In genomic region chr7:79268897-79269296, GRCm38 (mm10) we compare ENCODE assay signal across 21 mouse cellular contexts. TPM values are rescaled to one million over a fixed set of nuclear protein-coding genes. Genes with fewer than 3 reads are reported as not detected.
DNase-seq lines count a peak whose midpoint lies in the region; ATAC-seq and TF ChIP-seq lines count a peak whose summit lies in the region.
"Had no signal": no experiment of that assay in that cellular context is flagged by ENCODE, and none has a peak within 500 bp of the region (broad histone marks: within the 10 kb centered on the region; RNA-seq: fewer than 3 reads in every experiment).

No protein-coding gene starts in this region.

- no peaks in the 10 kb centered on the region for H3K36me3 ChIP-seq in heart, embryonic 13.5 days
- no peaks in the 10 kb centered on the region for H3K36me3 ChIP-seq in intestine, embryonic 15.5 days
- no peaks in the 10 kb centered on the region for H3K36me3 ChIP-seq in liver, embryonic 12.5 days
- H3K36me3 ChIP-seq in small intestine, adult 2 months (ENCODE audit: control insufficient read depth, insufficient read depth, low read length), result no peaks in the 10 kb centered on the region
- H3K36me3 ChIP-seq: embryonic facial prominence, embryonic 12.5 days; heart, embryonic 15.5 days; midbrain, embryonic 12.5 days had no signal

- H3K4me2 ChIP-seq in heart, embryonic 13.5 days, result no peak overlapping the region
- H3K4me2 ChIP-seq in intestine, embryonic 15.5 days (replicated peaks), result no peak overlapping the region
- H3K4me2 ChIP-seq in liver, embryonic 12.5 days, result peak overlapping the region; percentile 71
- H3K4me2 ChIP-seq: embryonic facial prominence, embryonic 12.5 days; heart, embryonic 15.5 days; midbrain, embryonic 12.5 days had no signal

- no peak for TF ChIP-seq CTCF in small intestine, adult 2 months (IDR thresholded peaks at IDR 0.05; ENCODE audit: extremely low read depth, insufficient read length, insufficient replicate concordance, low read depth, low read length)

- 91% methylated on average over 8 of the region's 8 CpGs for WGBS in heart, embryonic 13.5 days
- 90% methylated on average over 8 of the region's 8 CpGs for WGBS in intestine, embryonic 15.5 days
- 80% methylated on average over 8 of the region's 8 CpGs for WGBS in liver, embryonic 12.5 days (ENCODE audit: insufficient replicate concordance)
- 90% methylated on average over 8 of the region's 8 CpGs for WGBS in small intestine, adult 2 months

- DNase-seq in heart, postnatal 10 days, result no peak
- no peak for DNase-seq in lung, postnatal 25 days (ENCODE audit: low spot score)
- no peak for DNase-seq in thymus, postnatal 0 days (ENCODE audit: low spot score)
- DNase-seq: adrenal gland, postnatal 10 days; cerebellum, adult 2 months; cerebellum, postnatal 25 days; gastrocnemius, postnatal 10 days; kidney, adult 18-20 months had no signal

- H3K27ac ChIP-seq in heart, embryonic 13.5 days (replicated peaks), result peak overlapping the region; percentile 29; the same call in 1 of the 2 replicates
- H3K27ac ChIP-seq in intestine, embryonic 15.5 days, result peak overlapping the region; percentile 49
- H3K27ac ChIP-seq in liver, embryonic 12.5 days, result peak overlapping the region; percentile 91
- peak overlapping the region; percentile 17; the same call in 1 of the 2 replicates for H3K27ac ChIP-seq in small intestine, adult 2 months (ENCODE audit: insufficient read depth, low read depth, low read length)
- H3K27ac ChIP-seq: embryonic facial prominence, embryonic 12.5 days; heart, embryonic 15.5 days; hindbrain, postnatal 0 days; kidney, postnatal 0 days; left cerebral cortex, adult 2 months; midbrain, embryonic 12.5 days; stomach, postnatal 0 days had no signal

- peaks cover 31% of the 10 kb centered on the region for H3K4me1 ChIP-seq in heart, embryonic 13.5 days
- H3K4me1 ChIP-seq in intestine, embryonic 15.5 days (replicated peaks), result peaks cover 13% of the 10 kb centered on the region
- H3K4me1 ChIP-seq in liver, embryonic 12.5 days, result peaks cover 68% of the 10 kb centered on the region
- peaks cover 28% of the 10 kb centered on the region for H3K4me1 ChIP-seq in small intestine, adult 2 months (ENCODE audit: control insufficient read depth, insufficient read depth, insufficient read length, low read length)

- intact Hi-C loops in heart, postnatal 10 days (cut with DNase I), result no loop called here

- no peaks in the 10 kb centered on the region for H3K9me3 ChIP-seq in heart, embryonic 13.5 days
- H3K9me3 ChIP-seq in intestine, embryonic 15.5 days, result no peaks in the 10 kb centered on the region
- H3K9me3 ChIP-seq in liver, embryonic 12.5 days (replicated peaks), result no peaks in the 10 kb centered on the region
- H3K9me3 ChIP-seq: embryonic facial prominence, embryonic 12.5 days; heart, embryonic 15.5 days; midbrain, embryonic 12.5 days had no signal

- TF ChIP-seq POLR2A in small intestine, adult 2 months (IDR thresholded peaks at IDR 0.05; ENCODE audit: low read depth, low read length), result no peak

- ATAC-seq in heart, embryonic 13.5 days (ENCODE audit: extremely low read depth, insufficient number of reproducible peaks, low FRiP score, low TSS enrichment), result no peak
- ATAC-seq in intestine, embryonic 15.5 days, result no peak
- ATAC-seq in liver, embryonic 12.5 days, result no peak
- ATAC-seq: forebrain, embryonic 16.5 days; hindbrain, postnatal 0 days; lung, postnatal 0 days had no signal

- no peak overlapping the region for H3K4me3 ChIP-seq in heart, embryonic 13.5 days
- no peak overlapping the region for H3K4me3 ChIP-seq in intestine, embryonic 15.5 days (replicated peaks)
- 0 out of 2 replicates have a peak overlapping the region, but pooled peaks have one; percentile 4 for H3K4me3 ChIP-seq in liver, embryonic 12.5 days
- no peak overlapping the region for H3K4me3 ChIP-seq in small intestine, adult 2 months (ENCODE audit: low read depth, low read length)
- H3K4me3 ChIP-seq: embryonic facial prominence, embryonic 12.5 days; heart, embryonic 15.5 days; left cerebral cortex, adult 2 months; midbrain, embryonic 12.5 days had no signal

- H3K27me3 ChIP-seq in heart, embryonic 13.5 days (replicated peaks), result no peaks in the 10 kb centered on the region
- no peaks in the 10 kb centered on the region for H3K27me3 ChIP-seq in intestine, embryonic 15.5 days (replicated peaks)
- H3K27me3 ChIP-seq in liver, embryonic 12.5 days (replicated peaks), result no peaks in the 10 kb centered on the region
- no peaks in the 10 kb centered on the region for H3K27me3 ChIP-seq in small intestine, adult 2 months (ENCODE audit: control insufficient read depth, insufficient read depth, low read length)
- H3K27me3 ChIP-seq: embryonic facial prominence, embryonic 12.5 days; heart, embryonic 15.5 days had no signal

- H3K9ac ChIP-seq in heart, embryonic 13.5 days, result no peak overlapping the region
- H3K9ac ChIP-seq in intestine, embryonic 15.5 days, result no peak overlapping the region
- peak overlapping the region; percentile 59 for H3K9ac ChIP-seq in liver, embryonic 12.5 days
- H3K9ac ChIP-seq: embryonic facial prominence, embryonic 12.5 days; heart, embryonic 15.5 days; midbrain, embryonic 12.5 days had no signal

RNA-seq across cellular contexts. Expression of gene Abhd2, which starts 4.1 kb away (rescaled TPM):
- 4.0 and 4.3 TPM in 2 replicates for polyA plus RNA-seq in heart, embryonic 13.5 days (2015; fragmentation: Nextera tagmentation; extraction: Ambion mirVana)
- total RNA-seq in heart, postnatal 10 days (2021), result 10 to 100 TPM; 40.0 to 45.2 TPM
- polyA plus RNA-seq in intestine, embryonic 15.5 days (2015; fragmentation: Nextera tagmentation; extraction: Ambion mirVana), result 14.3 and 16.3 TPM in 2 replicates
- polyA plus RNA-seq in liver, embryonic 12.5 days (2016; fragmentation: Nextera tagmentation; extraction: Ambion mirVana), result 9.6 and 10.5 TPM in 2 replicates
- polyA plus RNA-seq in small intestine, adult 2 months (2012; rRNA removed), result 40.6 and 103 TPM in 2 replicates
- polyA plus RNA-seq in thymus, postnatal 0 days (2015; fragmentation: Nextera tagmentation; extraction: Ambion mirVana), result 14.8 and 15.9 TPM in 2 replicates

Comparison
In these comparisons a context has a peak if more than half of its experiments do, and no peak if none do; other contexts are left out.
1. H3K27ac ChIP-seq: peak in every context shown above with its lines; median percentile 91 in liver, embryonic 12.5 days; 49 in intestine, embryonic 15.5 days; 29 in heart, embryonic 13.5 days; 17 in small intestine, adult 2 months.